Mouse (Mus musculus): ENCODE data around the gene Slc34a1. TPM values are rescaled to one million over a fixed set of nuclear protein-coding genes. Genes with fewer than 3 reads are reported as not detected.
A peak's percentile ranks its signal among the peaks of the same experiment; 100 is the strongest.

Gene Slc34a1
- 0.04 and 0.16 TPM in 2 replicates for polyA plus RNA-seq (2015; fragmentation: Nextera tagmentation; extraction: Ambion mirVana)

- Histone ChIP-seq H3K4me3 (ENCODE audit: low read depth, low read length) (no peak within 1 kb of the TSS), H3K9me3 (ENCODE audit: control insufficient read depth) (no peaks in the 10 kb centered on the region), H3K4me1 (replicated peaks; ENCODE audit: control insufficient read depth, insufficient read depth, low read length) (no peaks in the 10 kb centered on the region), H3K27ac (ENCODE audit: low read depth, low read length) (no peak within 1 kb of the TSS), H3K36me3 (ENCODE audit: control insufficient read depth, insufficient read depth) (no peaks in the 10 kb centered on the region), H3K4me2 (replicated peaks; ENCODE audit: low read depth) (no peak within 1 kb of the TSS), H3K27me3 (replicated peaks; ENCODE audit: control insufficient read depth, insufficient read depth, low read length) (no peaks in the 10 kb centered on the region), H3K9ac (ENCODE audit: low read depth, low read length) (no peak within 1 kb of the TSS)
- TF ChIP-seq CTCF (IDR thresholded peaks at IDR 0.05; ENCODE audit: low read depth): no peak
- no peak for ATAC-seq
- WGBS: 76% methylated on average over 1 of the region's 1 CpGs
Measured at GRCm38 (mm10) chr13:55398088-55398487, at the start of gene Slc34a1. TSS of gene Slc34a1 (plus strand) at chr13:55398187.

GRCm38 (mm10) chr13:55361145-55361544, 36.8 kb upstream of the Slc34a1 start:
- ATAC-seq: no peak
- H3K27me3 ChIP-seq (replicated peaks; ENCODE audit: control insufficient read depth, insufficient read depth, low read length): no peaks in the 10 kb centered on the region
- no peaks in the 10 kb centered on the region for H3K9me3 ChIP-seq (ENCODE audit: control insufficient read depth)
- H3K4me3 ChIP-seq (ENCODE audit: low read depth, low read length): peak overlapping the region; percentile 87
- peaks cover 28% of the 10 kb centered on the region for H3K36me3 ChIP-seq (ENCODE audit: control insufficient read depth, insufficient read depth)
- TF ChIP-seq CTCF (IDR thresholded peaks at IDR 0.05; ENCODE audit: low read depth): no peak
- H3K4me2 ChIP-seq (replicated peaks; ENCODE audit: low read depth): peak overlapping the region; percentile 74
- no peaks in the 10 kb centered on the region; the same call in 1 of the 2 replicates for H3K4me1 ChIP-seq (replicated peaks; ENCODE audit: control insufficient read depth, insufficient read depth, low read length)
- no peak overlapping the region; the same call in 1 of the 2 replicates for H3K9ac ChIP-seq (ENCODE audit: low read depth, low read length)
- H3K27ac ChIP-seq (ENCODE audit: low read depth, low read length): no peak overlapping the region

- Histone ChIP-seq H3K4me3 (ENCODE audit: low read depth, low read length) (peak overlapping the region; percentile 87), H3K4me1 (replicated peaks; ENCODE audit: control insufficient read depth, insufficient read depth, low read length) (no peaks in the 10 kb centered on the region; the same call in 1 of the 2 replicates), H3K36me3 (ENCODE audit: control insufficient read depth, insufficient read depth) (peaks cover 20% of the 10 kb centered on the region; the same call in 1 of the 2 replicates), H3K9me3 (ENCODE audit: control insufficient read depth) (no peaks in the 10 kb centered on the region), H3K27me3 (replicated peaks; ENCODE audit: control insufficient read depth, insufficient read depth, low read length) (no peaks in the 10 kb centered on the region), H3K9ac (ENCODE audit: low read depth, low read length) (peak overlapping the region; percentile 90), H3K4me2 (replicated peaks; ENCODE audit: low read depth) (peak overlapping the region; percentile 74), H3K27ac (ENCODE audit: low read depth, low read length) (peak overlapping the region; percentile 95)
- no peak for TF ChIP-seq CTCF (IDR thresholded peaks at IDR 0.05; ENCODE audit: low read depth)
- peak; percentile 26 for ATAC-seq
- WGBS: under 1% methylated on average over 32 of the region's 32 CpGs
Measured at GRCm38 (mm10) chr13:55361974-55362452, 36.0 kb upstream of the Slc34a1 start.

GRCm38 (mm10) chr13:55362453-55363060, 35.4 kb upstream of the Slc34a1 start, which contains the start of gene Lman2:
TSS of gene Lman2 (minus strand) at chr13:55362783.
- Histone ChIP-seq H3K27me3 (replicated peaks; ENCODE audit: control insufficient read depth, insufficient read depth, low read length) (no peaks in the 10 kb centered on the region), H3K4me2 (replicated peaks; ENCODE audit: low read depth) (peak within 1 kb of the TSS; percentile 74), H3K9ac (ENCODE audit: low read depth, low read length) (peak within 1 kb of the TSS; percentile 90), H3K4me1 (replicated peaks; ENCODE audit: control insufficient read depth, insufficient read depth, low read length) (no peaks in the 10 kb centered on the region; the same call in 1 of the 2 replicates), H3K9me3 (ENCODE audit: control insufficient read depth) (no peaks in the 10 kb centered on the region), H3K36me3 (ENCODE audit: control insufficient read depth, insufficient read depth) (peaks cover 17% of the 10 kb centered on the region; the same call in 1 of the 2 replicates), H3K4me3 (ENCODE audit: low read depth, low read length) (peak within 1 kb of the TSS; percentile 87), H3K27ac (ENCODE audit: low read depth, low read length) (peak within 1 kb of the TSS; percentile 95)
- no peak for TF ChIP-seq CTCF (IDR thresholded peaks at IDR 0.05; ENCODE audit: low read depth)
- peak; percentile 98 for ATAC-seq
- under 1% methylated on average over 35 of the region's 35 CpGs for WGBS

GRCm38 (mm10) chr13:55368401-55368800, 29.6 kb upstream of the Slc34a1 start:
- ATAC-seq: no peak
- H3K27me3 ChIP-seq (replicated peaks; ENCODE audit: control insufficient read depth, insufficient read depth, low read length): no peaks in the 10 kb centered on the region
- no peaks in the 10 kb centered on the region for H3K9me3 ChIP-seq (ENCODE audit: control insufficient read depth)
- no peak overlapping the region for H3K27ac ChIP-seq (ENCODE audit: low read depth, low read length)
- H3K9ac ChIP-seq (ENCODE audit: low read depth, low read length): no peak overlapping the region
- H3K4me1 ChIP-seq (replicated peaks; ENCODE audit: control insufficient read depth, insufficient read depth, low read length): no peaks in the 10 kb centered on the region
- no peak overlapping the region for H3K4me2 ChIP-seq (replicated peaks; ENCODE audit: low read depth)
- WGBS: 73% methylated on average over 7 of the region's 7 CpGs
- H3K4me3 ChIP-seq (ENCODE audit: low read depth, low read length): no peak overlapping the region
- TF ChIP-seq CTCF (IDR thresholded peaks at IDR 0.05; ENCODE audit: low read depth): peak; percentile 59
- no peaks in the 10 kb centered on the region for H3K36me3 ChIP-seq (ENCODE audit: control insufficient read depth, insufficient read depth)

DNA sequence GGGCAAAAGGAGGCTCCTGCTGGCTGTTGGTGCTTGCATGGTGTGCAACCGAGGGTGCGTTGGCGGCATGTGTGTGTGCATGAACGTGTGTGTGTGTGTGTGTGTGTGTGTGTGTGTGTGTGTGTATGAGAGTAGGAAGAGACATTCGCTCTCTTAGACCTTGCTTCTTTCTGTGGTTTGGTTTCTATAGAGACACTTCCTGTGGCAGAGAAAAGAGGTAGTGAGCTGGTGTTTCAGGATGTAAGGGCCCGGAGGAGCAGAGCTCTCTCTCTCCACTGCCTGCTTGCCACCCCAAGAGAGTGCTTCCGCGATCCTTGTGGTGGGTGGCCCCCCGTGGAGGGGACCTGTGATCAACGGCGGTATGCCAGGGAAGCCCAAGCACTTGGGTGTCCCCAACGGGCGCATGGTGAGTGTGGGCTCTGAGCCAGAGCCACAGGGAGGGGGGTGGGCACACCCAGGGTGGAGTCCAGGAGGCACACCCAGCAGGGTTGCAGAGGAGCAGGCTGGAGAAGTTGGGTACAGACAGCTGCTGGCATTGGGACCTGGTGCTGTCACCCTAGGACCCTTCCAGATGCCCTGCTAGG, 28.4 kb upstream of the Slc34a1 start, which contains the start of gene Rgs14:
Rgs14 (plus strand) TSS at position 202 of the 584 bp plus-strand sequence.
- H3K27ac ChIP-seq (ENCODE audit: low read depth, low read length): no peak within 1 kb of the TSS
- 0 out of 2 replicates have a peak within 1 kb of the TSS, but pooled peaks have one; percentile 21 for H3K4me2 ChIP-seq (replicated peaks; ENCODE audit: low read depth)
- H3K36me3 ChIP-seq (ENCODE audit: control insufficient read depth, insufficient read depth): no peaks in the 10 kb centered on the region
- 51% methylated on average over 13 of the region's 13 CpGs for WGBS
- no peak within 1 kb of the TSS for H3K4me3 ChIP-seq (ENCODE audit: low read depth, low read length)
- no peak for TF ChIP-seq CTCF (IDR thresholded peaks at IDR 0.05; ENCODE audit: low read depth)
- no peak within 1 kb of the TSS for H3K9ac ChIP-seq (ENCODE audit: low read depth, low read length)
- peaks cover 10% of the 10 kb centered on the region; the same call in 1 of the 2 replicates for H3K4me1 ChIP-seq (replicated peaks; ENCODE audit: control insufficient read depth, insufficient read depth, low read length)
- no peak for ATAC-seq
- no peaks in the 10 kb centered on the region for H3K9me3 ChIP-seq (ENCODE audit: control insufficient read depth)
- no peaks in the 10 kb centered on the region for H3K27me3 ChIP-seq (replicated peaks; ENCODE audit: control insufficient read depth, insufficient read depth, low read length)

Data from intestine, postnatal 0 days (tissue).